In the genomic region with DNA sequence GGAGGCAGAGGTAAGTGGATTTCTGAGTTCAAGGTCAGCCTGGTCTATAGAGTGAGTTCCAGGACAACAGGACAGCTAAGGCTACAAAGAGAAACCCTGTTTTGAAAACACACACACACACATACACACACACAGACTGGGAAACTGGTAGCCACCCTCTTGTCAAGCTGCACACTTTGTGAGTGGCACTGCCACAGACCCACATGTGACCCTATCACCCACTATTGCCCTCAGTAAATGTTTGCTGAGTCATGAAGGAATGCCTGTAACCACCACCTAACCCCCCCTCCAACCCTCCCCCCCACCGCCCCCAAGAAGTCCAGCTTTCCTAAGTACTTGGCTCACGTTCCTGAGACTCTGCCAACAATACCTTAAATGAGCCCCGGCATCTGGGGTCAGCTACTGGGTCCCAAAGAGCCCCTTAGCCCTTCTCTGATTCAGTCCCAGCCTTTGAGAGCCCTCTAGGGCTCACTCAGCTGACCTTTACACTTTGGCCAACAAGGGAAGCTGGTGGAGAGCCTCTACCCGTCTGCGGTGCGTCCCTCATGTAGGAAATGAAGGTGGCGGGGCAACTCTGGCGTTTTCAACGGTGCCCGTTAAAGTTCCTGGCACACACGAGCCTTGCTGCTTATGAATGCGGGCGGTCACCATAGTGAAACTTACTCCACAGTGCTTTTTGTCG, we compare ENCODE assay signal across 9 mouse cellular contexts. TPM values are rescaled to one million over a fixed set of nuclear protein-coding genes. Genes with fewer than 3 reads are reported as not detected.
DNase-seq lines count a peak whose midpoint lies in the region; ATAC-seq and TF ChIP-seq lines count a peak whose summit lies in the region.
"Had no signal": no experiment of that assay in that cellular context is flagged by ENCODE, and none has a peak within 500 bp of the region (broad histone marks: within the 10 kb centered on the region; RNA-seq: fewer than 3 reads in every experiment).

No protein-coding gene starts in this region.

- ATAC-seq in liver, embryonic 11.5 days (replicated peaks; ENCODE audit: low FRiP score), result no peak

- H3K9me3 ChIP-seq in liver, embryonic 11.5 days (ENCODE audit: control insufficient read depth, low read length), result no peaks in the 10 kb centered on the region
- H3K9me3 ChIP-seq: neural tube, embryonic 13.5 days had no signal

- peaks cover 29% of the 10 kb centered on the region for H3K4me1 ChIP-seq in liver, adult 2 months (ENCODE audit: control insufficient read depth, insufficient read depth, low read length)
- peaks cover 14% of the 10 kb centered on the region for H3K4me1 ChIP-seq in liver, embryonic 11.5 days (replicated peaks; ENCODE audit: control insufficient read depth, insufficient read depth, low read length)

- H3K79me2 ChIP-seq in liver, adult 2 months (ENCODE audit: control insufficient read depth, insufficient read depth, low read length), result no peaks in the 10 kb centered on the region

- intact Hi-C loops in gastrocnemius, adult 2 months (cut with DNase I), result no loop called here
- intact Hi-C loops in gastrocnemius, postnatal 14 days (cut with DNase I; ENCODE audit: low total_unique reads), result no loop called here

- no peak overlapping the region for H3K4me2 ChIP-seq in liver, embryonic 11.5 days
- H3K4me2 ChIP-seq: neural tube, embryonic 13.5 days had no signal

- peak; percentile 72 for DNase-seq in gastrocnemius, adult 2 months
- no peak for DNase-seq in gastrocnemius, postnatal 14 days
- peak; percentile 78 for DNase-seq in liver, adult 2 months (ENCODE audit: extremely low read depth, low read depth, low spot score)
- DNase-seq in liver, embryonic 11.5 days (ENCODE audit: low spot score), result no peak
- DNase-seq in kidney, postnatal 14 days, result peak; percentile 73
- DNase-seq in skeletal muscle tissue, adult 2 months (ENCODE audit: low read depth, low spot score), result peak; percentile 73
- no peak for DNase-seq in urinary bladder, adult 2 months (ENCODE audit: low spot score)
- no peak for DNase-seq in right cerebral cortex, postnatal 14 days

- peak overlapping the region; percentile 96 for H3K27ac ChIP-seq in gastrocnemius, adult 2 months
- peak overlapping the region; percentile 98 for H3K27ac ChIP-seq in liver, adult 2 months (replicated peaks; ENCODE audit: insufficient read depth, low read depth, low read length)
- no peak overlapping the region for H3K27ac ChIP-seq in liver, embryonic 11.5 days (ENCODE audit: low read depth, low read length)
- H3K27ac ChIP-seq: neural tube, embryonic 13.5 days had no signal

- no peaks in the 10 kb centered on the region for H3K36me3 ChIP-seq in liver, adult 2 months (ENCODE audit: control insufficient read depth, insufficient read depth, low read length)
- no peaks in the 10 kb centered on the region for H3K36me3 ChIP-seq in liver, embryonic 11.5 days (ENCODE audit: control insufficient read depth, insufficient read depth, low read length)
- H3K36me3 ChIP-seq: neural tube, embryonic 13.5 days had no signal

- H3K27me3 ChIP-seq in liver, adult 2 months (ENCODE audit: control insufficient read depth, insufficient read depth, low read length), result no peaks in the 10 kb centered on the region
- no peaks in the 10 kb centered on the region; the same call in 1 of the 2 replicates for H3K27me3 ChIP-seq in liver, embryonic 11.5 days (replicated peaks; ENCODE audit: control insufficient read depth, insufficient read depth, low read length)

- H3K4me3 ChIP-seq in gastrocnemius, adult 2 months, result peak overlapping the region; percentile 56
- no peak overlapping the region for H3K4me3 ChIP-seq in liver, adult 2 months (ENCODE audit: insufficient read depth, low read depth, low read length)
- H3K4me3 ChIP-seq in liver, embryonic 11.5 days (ENCODE audit: low read depth, low read length), result no peak overlapping the region
- H3K4me3 ChIP-seq: neural tube, embryonic 13.5 days had no signal

- 18% methylated on average over 14 of the region's 14 CpGs for WGBS in liver, adult 2 months
- WGBS in liver, embryonic 11.5 days, result 70% methylated on average over 14 of the region's 14 CpGs

- no peak for TF ChIP-seq POLR2A in liver, adult 2 months (IDR thresholded peaks at IDR 0.05; ENCODE audit: extremely low read depth, insufficient read depth, low read length)

- peak overlapping the region; percentile 60 for H3K9ac ChIP-seq in liver, adult 2 months (ENCODE audit: low read depth, low read length)
- no peak overlapping the region for H3K9ac ChIP-seq in liver, embryonic 11.5 days (ENCODE audit: low read depth, low read length)
- H3K9ac ChIP-seq: neural tube, embryonic 13.5 days had no signal

- TF ChIP-seq CTCF in gastrocnemius, adult 2 months (IDR thresholded peaks at IDR 0.05), result no peak; the same call in 1 of the 2 replicates
- no peak for TF ChIP-seq CTCF in liver, adult 2 months (IDR thresholded peaks at IDR 0.05; ENCODE audit: low read depth, low read length)

RNA-seq across cellular contexts. Expression of gene Tob2, which starts 19.9 kb away (rescaled TPM):
- total RNA-seq in gastrocnemius, adult 2 months (2021), result 100 to 1,000 TPM; 151 to 205 TPM
- total RNA-seq in gastrocnemius, postnatal 14 days (2021), result 100 to 1,000 TPM in 1 of 2 experiments, 10 to 100 TPM in 1; 44.8 to 106 TPM
- total RNA-seq in liver, adult 2 months (2014; rRNA removed), result 15.8 and 25.6 TPM in 2 replicates
- 20.9 and 21.6 TPM in 2 replicates for polyA plus RNA-seq in liver, adult 2 months (2012; rRNA removed)
- polyA plus RNA-seq in liver, embryonic 11.5 days (2014; fragmentation: Nextera tagmentation; extraction: Ambion mirVana), result 18.3 and 19.3 TPM in 2 replicates
- 18.0 and 24.4 TPM in 2 replicates for polyA plus RNA-seq in urinary bladder, adult 2 months (2012; rRNA removed)

RNA-seq across cellular contexts. Expression of gene Phf5a, which starts 33.0 kb away (rescaled TPM):
- 10 to 100 TPM; 38.4 to 39.9 TPM for total RNA-seq in gastrocnemius, adult 2 months (2021)
- 10 to 100 TPM; 40.8 to 41.2 TPM for total RNA-seq in gastrocnemius, postnatal 14 days (2021)
- total RNA-seq in liver, adult 2 months (2014; rRNA removed), result 12.3 and 15.6 TPM in 2 replicates
- polyA plus RNA-seq in liver, adult 2 months (2012; rRNA removed), result 27.5 and 28.7 TPM in 2 replicates
- 224 and 237 TPM in 2 replicates for polyA plus RNA-seq in liver, embryonic 11.5 days (2014; fragmentation: Nextera tagmentation; extraction: Ambion mirVana)
- 44.3 and 49.6 TPM in 2 replicates for polyA plus RNA-seq in urinary bladder, adult 2 months (2012; rRNA removed)

RNA-seq across cellular contexts. Expression of gene Aco2, which starts 33.4 kb away (rescaled TPM):
- total RNA-seq in gastrocnemius, adult 2 months (2021), result 1,000 to 10,000 TPM; 1,155 to 1,439 TPM
- total RNA-seq in gastrocnemius, postnatal 14 days (2021), result 1,000 to 10,000 TPM in 1 of 2 experiments, 100 to 1,000 TPM in 1; 894 to 1,160 TPM
- total RNA-seq in liver, adult 2 months (2014; rRNA removed), result 170 and 187 TPM in 2 replicates
- polyA plus RNA-seq in liver, adult 2 months (2012; rRNA removed), result 127 TPM in 2 replicates
- polyA plus RNA-seq in liver, embryonic 11.5 days (2014; fragmentation: Nextera tagmentation; extraction: Ambion mirVana), result 177 and 185 TPM in 2 replicates
- polyA plus RNA-seq in urinary bladder, adult 2 months (2012; rRNA removed), result 185 and 189 TPM in 2 replicates

RNA-seq across cellular contexts. Expression of gene Tef, which starts 36.5 kb away (rescaled TPM):
- total RNA-seq in gastrocnemius, adult 2 months (2021), result 100 to 1,000 TPM; 101 to 191 TPM
- total RNA-seq in gastrocnemius, postnatal 14 days (2021), result 100 to 1,000 TPM; 101 to 115 TPM
- 156 and 163 TPM in 2 replicates for total RNA-seq in liver, adult 2 months (2014; rRNA removed)
- polyA plus RNA-seq in liver, adult 2 months (2012; rRNA removed), result 34.6 and 35.0 TPM in 2 replicates
- polyA plus RNA-seq in liver, embryonic 11.5 days (2014; fragmentation: Nextera tagmentation; extraction: Ambion mirVana), result 12.0 and 12.6 TPM in 2 replicates
- 193 and 226 TPM in 2 replicates for polyA plus RNA-seq in urinary bladder, adult 2 months (2012; rRNA removed)

Comparison
In these comparisons a context has a peak if more than half of its experiments do, and no peak if none do; other contexts are left out.
1. DNase-seq: peak in gastrocnemius, adult 2 months (single experiment), liver, adult 2 months (single experiment), kidney, postnatal 14 days (single experiment) and skeletal muscle tissue, adult 2 months (single experiment); none in gastrocnemius, postnatal 14 days (single experiment), liver, embryonic 11.5 days (single experiment), urinary bladder, adult 2 months (single experiment) and right cerebral cortex, postnatal 14 days (single experiment).